In the genomic region with DNA sequence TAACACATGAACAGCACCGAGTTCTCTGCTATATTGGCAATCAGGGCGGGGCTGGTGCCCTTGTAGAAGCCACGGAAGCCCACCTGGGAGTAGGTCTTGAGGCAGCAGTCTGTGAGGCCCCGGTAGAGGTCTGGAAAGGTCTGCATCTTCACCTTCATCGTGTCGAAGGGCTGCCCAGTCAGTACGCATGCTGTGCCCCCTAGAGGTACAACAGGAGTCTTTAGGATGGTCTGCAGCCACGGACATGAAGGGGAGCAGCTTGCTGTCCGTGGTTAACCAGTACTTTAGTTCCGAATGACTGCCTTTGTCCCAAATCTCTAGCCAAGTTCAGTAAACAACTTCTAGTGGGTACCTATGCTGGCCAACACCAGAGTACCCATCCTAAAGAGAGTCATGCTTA, we compare ENCODE assay signal across 20 mouse cellular contexts. TPM values are rescaled to one million over a fixed set of nuclear protein-coding genes. Genes with fewer than 3 reads are reported as not detected.
DNase-seq lines count a peak whose midpoint lies in the region; ATAC-seq and TF ChIP-seq lines count a peak whose summit lies in the region.
"Had no signal": no experiment of that assay in that cellular context is flagged by ENCODE, and none has a peak within 500 bp of the region (broad histone marks: within the 10 kb centered on the region; RNA-seq: fewer than 3 reads in every experiment).

No protein-coding gene starts in this region.

- no peaks in the 10 kb centered on the region for H3K9me3 ChIP-seq in intestine, embryonic 16.5 days (ENCODE audit: control insufficient read depth, low read length)
- no peaks in the 10 kb centered on the region for H3K9me3 ChIP-seq in kidney, embryonic 14.5 days (ENCODE audit: control insufficient read depth, low read length)
- H3K9me3 ChIP-seq in liver, postnatal 0 days (ENCODE audit: low read length), result no peaks in the 10 kb centered on the region
- H3K9me3 ChIP-seq: forebrain, embryonic 10.5 days; G1E; midbrain, embryonic 15.5 days; neural tube, embryonic 15.5 days had no signal

- H3K27ac ChIP-seq in liver, adult 2 months (replicated peaks; ENCODE audit: insufficient read depth, low read depth, low read length), result peak overlapping the region; percentile 90
- H3K27ac ChIP-seq in intestine, embryonic 16.5 days (ENCODE audit: low read length), result peak overlapping the region; percentile 90
- H3K27ac ChIP-seq in kidney, embryonic 14.5 days (ENCODE audit: low read depth, low read length), result no peak overlapping the region
- H3K27ac ChIP-seq in liver, postnatal 0 days (ENCODE audit: low read depth), result peak overlapping the region; percentile 83
- H3K27ac ChIP-seq: forebrain, embryonic 10.5 days; midbrain, embryonic 15.5 days; neural tube, embryonic 15.5 days had no signal

- ATAC-seq in intestine, embryonic 16.5 days, result no peak
- ATAC-seq in kidney, embryonic 14.5 days (ENCODE audit: low FRiP score, low TSS enrichment), result 0 out of 2 replicates have a peak, but pooled peaks have one; percentile 35
- no peak for ATAC-seq in liver, postnatal 0 days
- ATAC-seq: forebrain, postnatal 0 days; midbrain, embryonic 15.5 days had no signal

- no peak for TF ChIP-seq CTCF in liver, adult 2 months (IDR thresholded peaks at IDR 0.05; ENCODE audit: low read depth, low read length)
- no peak for TF ChIP-seq CTCF in liver, postnatal 0 days (IDR thresholded peaks at IDR 0.05; ENCODE audit: low read depth)

- H3K9ac ChIP-seq in liver, adult 2 months (ENCODE audit: low read depth, low read length), result peak overlapping the region; percentile 51
- H3K9ac ChIP-seq in intestine, embryonic 16.5 days (ENCODE audit: low read depth, low read length), result peak overlapping the region; percentile 33; the same call in 1 of the 2 replicates
- H3K9ac ChIP-seq in kidney, embryonic 14.5 days (ENCODE audit: low read depth, low read length), result no peak overlapping the region
- no peak overlapping the region for H3K9ac ChIP-seq in liver, postnatal 0 days (replicated peaks)
- H3K9ac ChIP-seq: forebrain, postnatal 0 days; midbrain, embryonic 15.5 days; neural tube, embryonic 15.5 days had no signal

- peak; percentile 24 for DNase-seq in liver, adult 2 months (ENCODE audit: extremely low read depth, low read depth, low spot score)
- no peak for DNase-seq in liver
- DNase-seq in liver, postnatal 0 days, result no peak
- DNase-seq in adrenal gland, postnatal 4 days (ENCODE audit: low spot score in 2 of 2), result no peak
- DNase-seq in cerebellum, adult 9-10 months, result no peak
- DNase-seq: adrenal gland, postnatal 25 days; cerebellum, adult 18-20 months; cerebellum, postnatal 36 days; forebrain, postnatal 0 days; lung, adult 18-20 months; lung, postnatal 36 days; right cerebral cortex, postnatal 14 days; thymus, adult 18-20 months; thymus, postnatal 4 days had no signal

- H3K27me3 ChIP-seq in liver, adult 2 months (ENCODE audit: control insufficient read depth, insufficient read depth, low read length), result no peaks in the 10 kb centered on the region
- H3K27me3 ChIP-seq in intestine, embryonic 16.5 days (replicated peaks; ENCODE audit: control insufficient read depth, insufficient read depth, low read length), result no peaks in the 10 kb centered on the region
- H3K27me3 ChIP-seq in kidney, embryonic 14.5 days (ENCODE audit: control insufficient read depth, insufficient read depth, low read length), result no peaks in the 10 kb centered on the region
- H3K27me3 ChIP-seq in liver, postnatal 0 days (ENCODE audit: insufficient read depth, low read length), result no peaks in the 10 kb centered on the region
- H3K27me3 ChIP-seq: midbrain, embryonic 15.5 days; neural tube, embryonic 15.5 days had no signal

- H3K36me3 ChIP-seq in liver, adult 2 months (ENCODE audit: control insufficient read depth, insufficient read depth, low read length), result peaks cover 56% of the 10 kb centered on the region
- H3K36me3 ChIP-seq in intestine, embryonic 16.5 days (ENCODE audit: control insufficient read depth, insufficient read depth, low read length), result peaks cover 25% of the 10 kb centered on the region
- H3K36me3 ChIP-seq in kidney, embryonic 14.5 days (ENCODE audit: control insufficient read depth, insufficient read depth, low read length), result peaks cover 25% of the 10 kb centered on the region
- H3K36me3 ChIP-seq in liver, postnatal 0 days (replicated peaks; ENCODE audit: insufficient read depth, low read length), result peaks cover 44% of the 10 kb centered on the region

- no peak overlapping the region for H3K4me3 ChIP-seq in liver, adult 2 months (ENCODE audit: insufficient read depth, low read depth, low read length)
- H3K4me3 ChIP-seq in intestine, embryonic 16.5 days (ENCODE audit: low read length), result no peak overlapping the region
- no peak overlapping the region for H3K4me3 ChIP-seq in kidney, embryonic 14.5 days (ENCODE audit: low read length)
- no peak overlapping the region for H3K4me3 ChIP-seq in liver, postnatal 0 days (ENCODE audit: low read depth, low read length)
- H3K4me3 ChIP-seq: forebrain, embryonic 10.5 days; midbrain, embryonic 15.5 days; neural tube, embryonic 15.5 days had no signal

- H3K79me2 ChIP-seq in liver, adult 2 months (ENCODE audit: control insufficient read depth, insufficient read depth, low read length), result peaks cover 10% of the 10 kb centered on the region

- peaks cover 63% of the 10 kb centered on the region for H3K4me1 ChIP-seq in liver, adult 2 months (ENCODE audit: control insufficient read depth, insufficient read depth, low read length)
- peaks cover 15% of the 10 kb centered on the region for H3K4me1 ChIP-seq in intestine, embryonic 16.5 days (ENCODE audit: control insufficient read depth, insufficient read depth, low read length)
- H3K4me1 ChIP-seq in kidney, embryonic 14.5 days (ENCODE audit: control insufficient read depth, insufficient read depth, low read length), result no peaks in the 10 kb centered on the region
- peaks cover 6% of the 10 kb centered on the region for H3K4me1 ChIP-seq in liver, postnatal 0 days (ENCODE audit: insufficient read depth)
- H3K4me1 ChIP-seq: forebrain, embryonic 10.5 days; midbrain, embryonic 15.5 days; neural tube, embryonic 15.5 days had no signal

- peak overlapping the region; percentile 35 for H3K4me2 ChIP-seq in intestine, embryonic 16.5 days (ENCODE audit: low read depth, low read length)
- H3K4me2 ChIP-seq in kidney, embryonic 14.5 days (replicated peaks; ENCODE audit: low read depth, low read length), result no peak overlapping the region
- H3K4me2 ChIP-seq in liver, postnatal 0 days (ENCODE audit: low read depth, low read length), result no peak overlapping the region
- H3K4me2 ChIP-seq: midbrain, embryonic 15.5 days; neural tube, embryonic 15.5 days had no signal

- WGBS in liver, adult 2 months, result 72% methylated on average over 10 of the region's 10 CpGs
- WGBS in intestine, embryonic 16.5 days, result 74% methylated on average over 10 of the region's 10 CpGs
- 87% methylated on average over 10 of the region's 10 CpGs for WGBS in kidney, embryonic 14.5 days
- 79% methylated on average over 10 of the region's 10 CpGs for WGBS in liver, postnatal 0 days (ENCODE audit: insufficient replicate concordance)

- TF ChIP-seq EP300 in liver, postnatal 0 days (IDR thresholded peaks at IDR 0.05; ENCODE audit: low read depth), result no peak

- no peak for TF ChIP-seq POLR2A in liver, adult 2 months (IDR thresholded peaks at IDR 0.05; ENCODE audit: extremely low read depth, insufficient read depth, low read length)

RNA-seq across cellular contexts. Expression of gene Slc25a15, which starts 8.5 kb away (rescaled TPM):
- total RNA-seq in liver, adult 2 months (2014; rRNA removed), result 228 and 265 TPM in 2 replicates
- polyA plus RNA-seq in liver, adult 2 months (2012; rRNA removed), result 107 and 143 TPM in 2 replicates
- 129 and 148 TPM in 2 replicates for polyA plus RNA-seq in intestine, embryonic 16.5 days (2015; fragmentation: Nextera tagmentation; extraction: Ambion mirVana)
- 12.1 and 20.0 TPM in 2 replicates for polyA plus RNA-seq in kidney, embryonic 14.5 days (2014; fragmentation: Nextera tagmentation; extraction: Ambion mirVana)
- polyA plus RNA-seq in liver, postnatal 0 days (2015; fragmentation: Nextera tagmentation; extraction: Ambion mirVana), result 54.4 and 57.8 TPM in 2 replicates
- 10 to 100 TPM; 18.7 to 24.5 TPM for total RNA-seq in adrenal gland, postnatal 4 days (2021)

RNA-seq across cellular contexts. Expression of gene Mrps31, which starts 21.3 kb away (rescaled TPM):
- total RNA-seq in liver, adult 2 months (2014; rRNA removed), result 34.9 and 35.7 TPM in 2 replicates
- polyA plus RNA-seq in liver, adult 2 months (2012; rRNA removed), result 9.4 and 9.5 TPM in 2 replicates
- polyA plus RNA-seq in intestine, embryonic 16.5 days (2015; fragmentation: Nextera tagmentation; extraction: Ambion mirVana), result 73.0 and 78.7 TPM in 2 replicates
- 47.1 and 48.3 TPM in 2 replicates for polyA plus RNA-seq in kidney, embryonic 14.5 days (2014; fragmentation: Nextera tagmentation; extraction: Ambion mirVana)
- 32.6 and 33.7 TPM in 2 replicates for polyA plus RNA-seq in liver, postnatal 0 days (2015; fragmentation: Nextera tagmentation; extraction: Ambion mirVana)
- total RNA-seq in adrenal gland, postnatal 4 days (2021), result 10 to 100 TPM; 42.4 to 45.7 TPM

Comparison
In these comparisons a context has a peak if more than half of its experiments do, and no peak if none do; other contexts are left out.
1. H3K9ac ChIP-seq: peak in liver, adult 2 months (single experiment) and intestine, embryonic 16.5 days (single experiment); none in kidney, embryonic 14.5 days (single experiment) and liver, postnatal 0 days (single experiment).